Mouse (Mus musculus) Patski (cell line): ENCODE data around the gene Gm15517. TPM values are rescaled to one million over a fixed set of nuclear protein-coding genes. Genes with fewer than 3 reads are reported as not detected.
"Not testable (repeated sequence)": the region's sequence is repeated elsewhere in the genome, so short reads cannot be mapped to it uniquely, and the experiment has no call there.

ENCODE experiments used
- ATAC-seq: fragments of 100-300 bp; one replicate; pipeline ENCODE4 v1.8.0; 2021
- CTCF ChIA-PET: fragments of 350-600 bp; sonication (Branson Sonifier 250); formaldehyde crosslinking; loops from one replicate; lab custom pipeline; 2022; ENCODE audit warnings: inconsistent platforms; lab: Charles Lee
- POLR2A ChIA-PET: fragments of 350-600 bp; sonication (Branson Sonifier 250); formaldehyde crosslinking; loops from one replicate; lab custom pipeline; 2022; ENCODE audit warnings: antibody characterized with exemption, inconsistent platforms; lab: Charles Lee
- DNase-seq: peaks from one replicate; pipeline ENCODE4 v3.0.0-alpha.2; 2011; ENCODE audit warnings: low read depth, low spot score
- H3K27me3 ChIP-seq: fragments of 371-371 bp; one replicate; pipeline ENCODE4 v1.5.1; 2021
- CTCF ChIP-seq: fragments of 100-300 bp; IDR thresholded peaks from one replicate; pipeline ENCODE4 v1.5.1; 2021
- in situ Hi-C: fragments of 300-500 bp; cut with MboI; formaldehyde crosslinking; loops from 3 replicates; pipeline ENCODE4 v1.11.1; 2018; ENCODE audit warnings: low pct_unique_long_range_greater_than_20kb, mixed read lengths
- polyA plus RNA-seq: library from polyadenylated mRNA; unstranded; gene quantifications from one replicate; pipeline ENCODE4 v1.2.3, GENCODE M21; 2021

Gm15517 gene
- polyA plus RNA-seq, 1 experiment from 2014 or later: not detected

DNA sequence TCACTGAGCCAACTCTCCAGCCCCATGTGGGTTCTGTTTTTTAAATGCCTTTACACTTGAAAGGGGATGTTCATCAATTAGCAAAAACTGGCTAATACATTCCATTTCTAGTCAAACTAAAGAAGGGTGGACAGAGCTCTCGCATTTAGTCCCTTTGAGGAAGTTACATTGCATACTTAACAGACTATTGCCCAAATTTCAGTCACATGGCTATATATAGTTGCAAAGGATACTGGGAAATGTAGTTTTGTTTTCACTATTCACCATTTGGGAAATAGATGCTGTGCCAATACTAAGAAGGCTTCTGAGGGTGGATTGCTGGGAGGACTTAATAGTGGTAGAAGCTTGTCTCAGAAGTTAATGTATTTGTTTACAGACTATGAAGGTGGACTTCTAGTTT is 19.7 kb downstream of the Gm15517 start:
- DNase-seq (no peak), ATAC-seq (no peak)
- peaks cover 25% of the 10 kb centered on the region for H3K27me3 ChIP-seq
- POLR2A ChIA-PET: no interaction called here
- TF ChIP-seq CTCF: no peak
- CTCF ChIA-PET: interaction anchor here (1.2 kb wide), 1 partner anchor 18 kb away, joined by 3 read pairs; no protein-coding TSS in a partner anchor
- in situ Hi-C loops: no loop called here

DNA sequence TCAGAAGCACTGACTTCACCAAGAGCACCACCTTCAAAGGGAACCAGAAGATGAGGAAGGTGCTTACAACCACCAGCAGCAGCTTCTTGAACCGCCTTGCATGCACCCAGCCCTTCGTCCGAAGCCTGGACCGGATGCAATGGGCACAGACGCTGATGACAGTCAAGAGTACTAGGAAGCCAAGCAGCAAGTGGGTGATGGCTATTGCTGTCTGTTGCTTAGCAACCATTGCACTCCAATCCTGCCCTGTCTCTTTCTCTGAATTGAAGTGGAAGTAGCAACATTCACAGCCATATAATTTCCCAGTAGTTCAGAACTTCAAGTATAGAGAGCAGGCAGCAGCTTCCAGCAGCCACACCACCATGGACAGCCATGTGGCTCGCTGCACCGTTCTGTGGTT is 20.3 kb downstream of the Gm15517 start:
- H3K27me3 ChIP-seq: peaks cover 26% of the 10 kb centered on the region
- TF ChIP-seq CTCF: no peak
- ChIA-PET CTCF (interaction anchor here (1.2 kb wide), 1 partner anchor 19 kb away, joined by 3 read pairs; no protein-coding TSS in a partner anchor), POLR2A (no interaction called here)
- ATAC-seq (no peak), DNase-seq (no peak)
- in situ Hi-C loops: no loop called here

DNA sequence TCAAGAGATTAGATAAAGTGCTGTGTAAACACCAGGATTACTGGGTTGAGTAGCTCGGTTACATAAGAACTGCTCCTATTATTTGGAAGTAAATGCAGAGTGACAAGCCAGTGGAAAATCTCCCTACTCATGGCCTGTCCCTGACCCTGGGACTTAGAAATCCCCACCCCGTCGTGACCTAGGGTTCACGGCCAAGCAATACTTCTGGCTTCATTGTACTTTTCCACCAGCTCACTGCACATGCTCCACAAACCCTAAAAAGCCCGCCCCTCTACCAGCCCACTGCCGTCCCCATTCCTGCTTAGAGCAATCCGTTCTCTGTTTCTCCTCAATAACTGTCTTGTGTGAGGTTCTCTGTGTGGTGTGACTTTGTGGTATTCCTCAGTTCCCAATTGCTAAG is 26.5 kb downstream of the Gm15517 start:
- CTCF ChIA-PET: no interaction called here
- DNase-seq (no peak), ATAC-seq (no peak)
- peaks cover 21% of the 10 kb centered on the region for H3K27me3 ChIP-seq
- in situ Hi-C loops: no loop called here
- TF ChIP-seq CTCF: no peak
- POLR2A ChIA-PET: interaction anchor here (0.6 kb wide), 1 partner anchor 209 kb away, joined by 4 read pairs; no protein-coding TSS in a partner anchor

DNA sequence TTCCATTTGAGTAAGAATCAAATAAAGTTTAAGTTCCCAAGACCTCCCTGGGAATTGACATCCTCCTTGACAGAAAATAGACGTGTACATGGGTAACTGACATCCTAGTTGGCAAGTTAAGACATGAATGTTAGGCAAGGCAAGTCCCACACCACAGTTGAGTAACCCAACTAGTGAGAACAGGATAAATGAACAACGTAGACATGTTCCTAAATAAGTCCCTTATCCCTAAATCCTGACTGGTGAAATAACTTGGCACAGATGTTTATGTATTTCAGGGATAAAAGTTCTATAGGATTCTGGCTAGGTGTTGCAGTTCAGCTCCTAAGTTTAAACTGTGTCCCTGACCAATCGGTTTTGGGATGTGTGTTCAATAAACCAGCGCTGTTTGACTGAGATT is 29.7 kb downstream of the Gm15517 start:
- peaks cover 23% of the 10 kb centered on the region for H3K27me3 ChIP-seq
- no peak for TF ChIP-seq CTCF
- in situ Hi-C loops: no loop called here
- ChIA-PET POLR2A (no interaction called here), CTCF (no interaction called here)
- no peak for ATAC-seq
- DNase-seq: no peak

DNA sequence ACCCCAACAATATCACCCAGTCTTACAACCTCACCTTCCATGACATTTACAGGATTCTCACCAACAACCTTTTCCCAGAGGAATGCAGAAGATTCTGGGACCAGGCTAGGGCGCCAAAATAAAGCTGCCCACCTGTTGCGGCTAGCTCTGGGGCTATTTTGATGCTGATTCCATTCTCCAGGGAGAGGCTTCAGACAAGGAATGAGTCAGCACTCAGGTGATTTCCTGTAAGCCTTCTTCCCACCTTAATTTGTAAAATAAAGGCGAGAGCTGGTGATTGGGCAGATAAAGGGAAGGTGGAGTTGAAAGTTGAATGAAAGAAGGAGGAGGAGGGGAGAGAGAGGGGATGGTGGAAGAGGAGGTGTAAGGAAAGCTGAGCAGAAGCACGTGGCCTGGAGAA is 30.2 kb downstream of the Gm15517 start:
- ChIA-PET CTCF (no interaction called here), POLR2A (no interaction called here)
- in situ Hi-C loops: no loop called here
- DNase-seq (no peak), ATAC-seq (no peak)
- H3K27me3 ChIP-seq: peaks cover 23% of the 10 kb centered on the region
- TF ChIP-seq CTCF: no peak

DNA sequence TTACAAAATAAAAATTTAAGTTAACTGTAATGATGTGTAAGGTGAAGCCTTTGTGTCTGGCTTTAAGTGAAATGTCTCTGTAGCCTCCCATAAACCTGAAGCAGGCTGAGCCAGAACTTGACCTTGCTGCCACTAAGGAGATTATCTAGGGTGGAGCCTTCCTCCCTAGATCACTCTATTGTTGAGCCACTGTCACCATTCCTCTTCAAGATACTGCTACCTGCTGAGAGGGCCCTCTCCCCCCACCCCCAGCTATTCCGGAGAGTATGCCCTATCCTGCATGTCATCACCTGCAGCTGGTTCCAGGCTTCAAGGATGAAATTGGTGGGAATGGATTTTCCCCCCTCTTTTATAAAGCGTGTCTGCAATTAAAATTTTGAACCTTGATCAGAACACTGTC is 36.3 kb downstream of the Gm15517 start:
- POLR2A ChIA-PET, ATAC-seq, DNase-seq, CTCF ChIA-PET, in situ Hi-C loops: not testable (repeated sequence)
- peaks cover 24% of the 10 kb centered on the region for H3K27me3 ChIP-seq

DNA sequence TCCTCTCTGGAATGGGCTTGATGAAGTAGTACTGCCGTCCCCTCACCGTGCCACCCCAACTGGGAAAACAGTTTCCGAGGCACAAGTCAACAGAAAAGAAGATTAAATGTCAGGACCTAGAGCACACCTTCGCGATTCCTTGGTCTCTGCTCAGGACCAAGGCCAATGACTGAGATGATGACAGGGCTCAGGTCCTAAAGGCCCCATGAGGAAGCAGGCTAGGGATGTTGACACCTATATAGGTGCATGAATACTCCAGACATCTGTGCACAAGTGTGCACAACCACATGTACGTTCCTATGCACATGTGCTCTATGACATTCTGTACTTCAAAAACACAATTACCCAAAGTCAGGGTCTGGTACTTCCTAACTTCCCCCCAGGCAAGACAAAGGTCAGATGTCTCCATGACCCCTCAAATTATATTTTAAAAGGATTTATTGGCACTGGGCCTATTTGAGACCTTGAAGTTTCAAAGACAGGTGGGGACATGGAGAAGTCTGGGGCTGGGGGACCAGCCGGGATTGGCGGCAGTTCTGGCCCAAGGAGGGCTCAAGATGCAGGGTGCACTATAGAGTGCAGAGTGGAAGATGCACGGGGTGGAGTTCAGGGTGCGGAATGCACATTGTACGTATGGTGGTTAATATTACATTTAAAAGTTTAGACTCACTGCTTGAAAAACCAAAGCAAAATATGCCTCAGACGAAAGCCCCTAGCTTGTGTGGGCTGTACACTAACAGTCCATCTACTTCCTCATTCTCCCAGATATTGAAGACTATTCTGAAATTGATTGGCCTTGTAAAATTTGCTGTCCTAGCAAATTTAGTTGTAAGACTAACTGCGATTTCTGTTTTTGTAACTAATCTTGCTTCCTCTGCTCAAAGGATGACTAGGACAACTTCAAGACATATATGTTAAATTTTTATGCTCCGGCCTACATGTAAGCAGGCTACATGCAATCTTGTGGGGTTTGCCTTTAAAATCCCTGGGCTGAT is 42.4 kb downstream of the Gm15517 start:
- no peak for TF ChIP-seq CTCF
- ChIA-PET CTCF (no interaction called here), POLR2A (no interaction called here)
- H3K27me3 ChIP-seq: peaks cover 16% of the 10 kb centered on the region
- DNase-seq: no peak
- in situ Hi-C loops: loop anchor here (5.0 to 10.0 kb wide), 2 partner anchors 41 to 51 kb away; partner anchors contain the start of gene Gm15517
- no peak for ATAC-seq

DNA sequence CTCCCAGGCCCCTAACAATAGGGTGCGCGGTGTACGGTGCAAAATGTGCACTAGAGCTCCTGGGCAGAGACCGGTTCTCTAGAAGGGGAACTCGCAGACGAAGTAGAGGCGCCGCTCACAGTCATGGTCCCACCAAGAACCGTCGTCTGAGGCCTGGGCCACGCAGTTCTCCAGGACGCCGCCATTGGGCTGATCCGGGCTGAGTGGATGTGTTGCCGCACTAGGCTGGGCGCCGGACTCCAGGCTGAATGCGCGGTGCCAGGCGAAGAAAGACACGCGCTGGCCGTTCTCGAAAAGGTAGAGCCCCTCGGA is 43.2 kb downstream of the Gm15517 start:
- H3K27me3 ChIP-seq: peaks cover 21% of the 10 kb centered on the region
- ChIA-PET CTCF (interaction anchor here (1.0 kb wide), 1 partner anchor 21 kb away, joined by 3 read pairs; no protein-coding TSS in a partner anchor), POLR2A (no interaction called here)
- DNase-seq (no peak), ATAC-seq (peak; percentile 3)
- no peak for TF ChIP-seq CTCF
- in situ Hi-C loops: loop anchor here (5.0 to 10.0 kb wide), 2 partner anchors 42 to 50 kb away; partner anchors contain the start of gene Gm15517

DNA sequence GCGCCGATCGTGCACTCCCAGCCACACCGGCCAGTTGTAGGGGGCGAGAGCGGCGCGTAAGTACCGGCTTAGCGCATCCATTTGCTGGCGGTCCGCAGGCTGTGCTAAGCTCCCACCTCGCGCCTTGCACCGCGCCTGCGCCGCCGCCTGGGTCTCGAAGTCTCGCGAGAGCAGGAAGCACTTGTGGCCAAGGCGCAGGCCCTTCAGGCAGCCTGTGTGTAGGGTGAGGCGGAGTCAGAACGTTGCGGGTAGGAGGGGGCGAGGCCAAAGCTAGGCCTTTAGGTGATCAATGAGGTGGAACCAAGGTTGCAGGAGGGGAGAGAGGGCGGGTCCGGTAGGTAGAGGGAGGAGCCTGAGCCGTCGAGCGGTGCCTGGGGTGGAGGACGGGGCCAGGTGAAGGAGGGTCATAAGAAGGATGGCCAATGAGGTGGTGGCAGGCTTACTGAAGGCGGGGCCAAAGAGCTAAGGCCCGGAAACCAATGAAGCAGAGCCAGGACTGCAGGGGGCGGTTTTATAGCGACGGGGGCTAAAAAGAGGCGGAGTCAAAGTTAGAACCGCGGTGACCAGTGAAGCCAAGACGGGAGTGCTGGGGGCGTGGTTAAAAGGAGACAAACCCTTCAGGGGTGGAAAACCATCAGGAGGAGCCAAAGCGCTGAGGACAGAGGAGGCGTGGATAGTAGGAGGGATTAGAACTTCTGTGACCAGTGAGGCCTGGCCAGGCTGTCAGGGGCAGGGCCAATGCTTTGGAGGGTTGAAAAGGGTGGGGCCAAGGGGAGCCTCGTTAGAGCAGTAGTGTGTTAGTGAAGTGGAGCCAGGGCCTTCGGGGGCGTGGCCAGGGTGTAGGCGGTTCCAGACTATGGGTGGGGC is 43.8 kb downstream of the Gm15517 start:
- in situ Hi-C loops: loop anchor here (5.0 to 10.0 kb wide), 2 partner anchors 43 to 50 kb away; partner anchors contain the start of gene Gm15517
- ATAC-seq (peak; percentile 93), DNase-seq (peak; percentile 84)
- ChIA-PET CTCF (interaction anchor here (1.0 kb wide), 1 partner anchor 22 kb away, joined by 3 read pairs; no protein-coding TSS in a partner anchor), POLR2A (no interaction called here)
- TF ChIP-seq CTCF: no peak
- H3K27me3 ChIP-seq: peaks cover 15% of the 10 kb centered on the region

DNA sequence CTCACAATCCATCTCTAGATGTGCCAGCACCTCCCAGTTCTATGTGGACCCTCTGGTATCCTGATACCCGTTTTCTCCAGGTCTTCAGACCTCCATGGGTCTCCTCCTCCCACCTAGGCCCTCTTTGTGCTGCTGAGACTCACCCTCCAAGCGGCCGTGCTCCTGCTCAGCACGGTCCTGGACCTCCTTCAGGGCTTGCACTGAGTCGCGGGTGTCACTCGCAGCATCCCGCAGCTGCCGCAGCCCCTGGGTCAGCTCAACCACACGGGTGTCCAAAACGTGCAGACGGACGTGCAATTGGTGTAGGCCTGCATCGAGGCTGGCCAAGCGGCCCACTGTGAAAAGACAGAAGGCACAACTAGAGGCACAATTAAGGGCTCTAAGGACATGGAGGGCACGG is 44.4 kb downstream of the Gm15517 start:
- in situ Hi-C loops: loop anchor here (10.0 kb wide), 1 partner anchor 49 kb away; no protein-coding TSS in a partner anchor
- POLR2A ChIA-PET: no interaction called here
- no peak for ATAC-seq
- no peak for TF ChIP-seq CTCF
- CTCF ChIA-PET: no interaction called here
- DNase-seq: no peak
- H3K27me3 ChIP-seq: peaks cover 13% of the 10 kb centered on the region
